In the genomic region with DNA sequence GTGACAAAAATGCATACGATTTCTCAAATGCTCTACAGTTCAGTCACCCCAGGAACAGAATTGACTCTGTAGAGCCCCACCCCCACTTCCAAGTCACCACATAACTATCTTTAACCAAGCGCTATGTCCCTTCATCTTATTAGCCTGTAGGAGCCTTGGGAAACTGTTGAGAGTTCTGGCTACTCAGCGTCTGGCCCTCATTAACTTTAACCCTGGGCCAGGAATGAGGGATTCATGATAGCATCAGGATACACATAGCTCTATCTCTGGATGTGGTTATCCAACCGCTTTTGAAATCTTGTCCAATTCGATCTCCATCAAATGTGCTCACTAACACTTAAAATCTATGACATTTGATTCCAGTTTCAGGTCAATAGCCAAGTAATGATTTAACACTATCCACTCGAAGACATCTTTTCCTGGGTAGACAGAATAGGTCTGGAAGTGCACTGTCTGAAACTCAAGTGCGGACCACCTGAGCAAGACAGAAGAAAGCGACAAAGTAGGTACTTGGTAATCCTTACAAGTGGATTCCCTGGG, we compare ENCODE assay signal across 8 mouse cellular contexts. TPM values are rescaled to one million over a fixed set of nuclear protein-coding genes. Genes with fewer than 3 reads are reported as not detected.
DNase-seq lines count a peak whose midpoint lies in the region; ATAC-seq and TF ChIP-seq lines count a peak whose summit lies in the region.

No protein-coding gene starts in this region.

- H3K4me1 ChIP-seq in cortical plate, adult 2 months (ENCODE audit: control insufficient read depth, insufficient read depth, low read length): no peaks in the 10 kb centered on the region
- no peaks in the 10 kb centered on the region; the same call in 1 of the 2 replicates for H3K4me1 ChIP-seq in hindbrain, embryonic 11.5 days (replicated peaks; ENCODE audit: control insufficient read depth, insufficient read depth, low read length)
- peaks cover 43% of the 10 kb centered on the region for H3K4me1 ChIP-seq in midbrain, embryonic 13.5 days (replicated peaks)

- intact Hi-C loops in gastrocnemius, postnatal 14 days (cut with DNase I; ENCODE audit: low total_unique reads): loop anchor here (5.0 to 10.0 kb wide), 2 partner anchors 181 to 552 kb away; no protein-coding TSS in a partner anchor

- peak; percentile 45 for DNase-seq in kidney, adult 9 months
- DNase-seq in kidney, postnatal 10 days: no peak
- DNase-seq in hindbrain, embryonic 11.5 days (ENCODE audit: low spot score): peak; percentile 21
- no peak for DNase-seq in adrenal gland, adult 2 months
- DNase-seq in gastrocnemius, postnatal 14 days: no peak

- H3K27me3 ChIP-seq in hindbrain, embryonic 11.5 days (ENCODE audit: control insufficient read depth, insufficient read depth, low read length): peaks cover 12% of the 10 kb centered on the region
- H3K27me3 ChIP-seq in midbrain, embryonic 13.5 days: peaks cover 29% of the 10 kb centered on the region

- peak overlapping the region; percentile 75 for H3K4me3 ChIP-seq in cortical plate, adult 2 months (ENCODE audit: insufficient read depth, low read length)
- H3K4me3 ChIP-seq in hindbrain, embryonic 11.5 days (ENCODE audit: low read depth, low read length): peak overlapping the region; percentile 77
- peak overlapping the region; percentile 77 for H3K4me3 ChIP-seq in midbrain, embryonic 13.5 days (replicated peaks)

- H3K27ac ChIP-seq in cortical plate, adult 2 months (ENCODE audit: insufficient read depth, low read length): no peak overlapping the region
- H3K27ac ChIP-seq in hindbrain, embryonic 11.5 days (ENCODE audit: low read depth, low read length): no peak overlapping the region
- no peak overlapping the region for H3K27ac ChIP-seq in midbrain, embryonic 13.5 days

- H3K4me2 ChIP-seq in hindbrain, embryonic 11.5 days (replicated peaks; ENCODE audit: low read depth, low read length): peak overlapping the region; percentile 99
- peak overlapping the region; percentile 80 for H3K4me2 ChIP-seq in midbrain, embryonic 13.5 days (replicated peaks)

- no peaks in the 10 kb centered on the region for H3K9me3 ChIP-seq in hindbrain, embryonic 11.5 days (ENCODE audit: control insufficient read depth, low read length)
- no peaks in the 10 kb centered on the region for H3K9me3 ChIP-seq in midbrain, embryonic 13.5 days

- no peaks in the 10 kb centered on the region for H3K36me3 ChIP-seq in hindbrain, embryonic 11.5 days (ENCODE audit: control insufficient read depth, insufficient read depth, low read length)
- H3K36me3 ChIP-seq in midbrain, embryonic 13.5 days: no peaks in the 10 kb centered on the region

- 59% methylated on average over 8 of the region's 8 CpGs for WGBS in hindbrain, embryonic 11.5 days
- WGBS in midbrain, embryonic 13.5 days: 50% methylated on average over 8 of the region's 8 CpGs

- TF ChIP-seq POLR2A in cortical plate, adult 2 months (IDR thresholded peaks at IDR 0.05; ENCODE audit: extremely low read depth, insufficient read depth, low read length): no peak

- no peak overlapping the region; the same call in 1 of the 2 replicates for H3K9ac ChIP-seq in hindbrain, embryonic 11.5 days (ENCODE audit: low read depth, low read length)
- peak overlapping the region; percentile 88 for H3K9ac ChIP-seq in midbrain, embryonic 13.5 days (replicated peaks)

- no peak for ATAC-seq in hindbrain, embryonic 11.5 days (ENCODE audit: low FRiP score)
- no peak for ATAC-seq in midbrain, embryonic 13.5 days
- ATAC-seq in monocyte, adult 5-6 weeks (replicated peaks; ENCODE audit: insufficient number of reproducible peaks, low FRiP score, low TSS enrichment, poor library complexity, severe bottlenecking): no peak

- no peak for TF ChIP-seq CTCF in cortical plate, adult 2 months (IDR thresholded peaks at IDR 0.05; ENCODE audit: extremely low read depth, insufficient read depth, low read length)

RNA-seq across cellular contexts. Expression of a gene that starts 1.4 kb away (rescaled TPM):
- 22.9 and 26.5 TPM in 2 replicates for polyA plus RNA-seq in cortical plate, adult 2 months (2012; rRNA removed)
- polyA plus RNA-seq in hindbrain, embryonic 11.5 days (2014; fragmentation: Nextera tagmentation; extraction: Ambion mirVana): 7.9 and 10.4 TPM in 2 replicates
- 16.9 and 22.8 TPM in 2 replicates for polyA plus RNA-seq in midbrain, embryonic 13.5 days (2015; fragmentation: Nextera tagmentation; extraction: Ambion mirVana)
- total RNA-seq in adrenal gland, adult 2 months (2021): 10 to 100 TPM; 24.8 to 46.8 TPM
- 35.3 and 40.1 TPM in 2 replicates for polyA plus RNA-seq in adrenal gland, adult 2 months (2012; rRNA removed)
- 10 to 100 TPM; 19.7 to 20.8 TPM for total RNA-seq in gastrocnemius, postnatal 14 days (2021)
- total RNA-seq in monocyte, adult 5-6 weeks (2017): 1.5 to 2.9 TPM (median 1.8 TPM) in 3 replicates

Comparison
In these comparisons a context has a peak if more than half of its experiments do, and no peak if none do; other contexts are left out.
1. DNase-seq: peak in kidney, adult 9 months (single experiment) and hindbrain, embryonic 11.5 days (single experiment); none in kidney, postnatal 10 days (single experiment), adrenal gland, adult 2 months (single experiment) and gastrocnemius, postnatal 14 days (single experiment).
2. Peak in every context shown above with its lines, with median percentiles within 50 percentile points of each other: H3K4me3 ChIP-seq.